Mouse (Mus musculus) Muller cell, postnatal 12 days (primary cell): Measurements from ENCODE around the gene Rpl10a.
"Not testable (repeated sequence)": the region's sequence is repeated elsewhere in the genome, so short reads cannot be mapped to it uniquely, and the experiment has no call there.

Experiments used
- DNase-seq: peaks from one replicate; pipeline ENCODE4 v3.0.0-alpha.2; 2015; ENCODE audit errors: inconsistent ontology term

The Rpl10a gene

DNA sequence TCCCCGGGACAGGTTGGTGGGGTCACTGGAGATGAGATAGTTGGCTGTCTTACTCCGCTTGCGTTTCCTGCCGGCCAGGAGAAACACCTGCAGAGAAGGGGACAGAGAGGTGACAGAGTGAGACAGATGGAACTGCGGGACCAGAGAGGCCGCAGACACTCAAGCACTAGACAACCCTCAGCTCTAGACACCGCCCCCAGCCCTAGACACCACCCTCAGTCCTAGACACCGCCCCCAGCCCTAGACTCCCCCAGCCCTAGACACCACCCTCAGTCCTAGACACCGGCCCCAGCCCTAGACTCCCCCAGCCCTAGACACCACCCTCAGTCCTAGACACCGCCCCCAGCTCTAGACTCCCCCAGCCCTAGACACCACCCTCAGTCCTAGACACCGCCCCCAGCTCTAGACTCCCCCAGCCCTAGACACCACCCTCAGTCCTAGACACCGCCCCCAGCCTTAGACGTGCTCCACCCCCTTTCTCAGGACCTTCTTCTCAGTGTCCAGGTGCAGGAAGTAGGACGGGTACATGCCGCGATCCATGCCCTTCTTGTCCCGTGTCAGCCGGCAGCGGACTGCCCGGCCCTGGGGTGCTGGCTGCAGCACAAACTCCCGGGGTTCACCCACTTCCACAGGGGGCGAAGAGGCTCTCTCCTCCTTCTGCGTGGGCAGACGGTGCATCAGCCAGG, 30.4 kb downstream of the Rpl10a start:
- not testable (repeated sequence) for DNase-seq

DNA sequence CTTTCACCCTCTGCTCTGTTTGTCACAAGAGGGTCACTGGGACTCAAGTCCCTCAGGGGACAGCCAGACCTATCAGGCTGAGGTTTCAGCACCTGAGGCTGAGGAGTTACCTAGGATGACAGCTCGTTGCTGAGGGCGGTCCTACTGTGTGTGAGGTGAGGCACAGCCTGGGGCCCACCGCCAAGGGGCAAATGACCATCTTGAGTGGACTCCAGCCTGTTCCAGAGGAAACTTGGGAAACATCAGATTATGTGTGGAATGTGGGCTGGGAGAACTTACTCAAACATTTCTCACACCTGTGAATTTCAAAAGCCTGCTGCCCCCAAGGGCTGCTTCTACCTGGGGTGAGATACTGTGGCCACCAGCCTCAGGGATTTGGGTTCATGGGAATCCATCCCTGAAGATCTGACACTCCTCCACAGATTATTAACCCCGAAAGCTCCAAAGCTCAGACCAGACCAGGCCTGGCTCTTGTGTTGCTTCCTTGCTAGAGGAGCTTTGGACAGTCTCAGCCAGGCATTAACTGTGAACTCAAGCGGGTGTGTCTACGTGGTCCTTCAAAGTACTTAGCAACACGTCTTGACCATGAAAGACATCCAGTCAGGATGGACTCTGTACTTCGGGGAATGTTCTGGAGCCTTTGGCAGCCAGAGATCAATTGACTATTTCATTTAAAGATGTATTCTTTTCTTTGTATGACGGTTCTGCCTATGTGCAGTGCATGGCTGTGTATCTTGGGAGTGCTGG, 32.4 kb downstream of the Rpl10a start:
- DNase-seq: no peak

DNA sequence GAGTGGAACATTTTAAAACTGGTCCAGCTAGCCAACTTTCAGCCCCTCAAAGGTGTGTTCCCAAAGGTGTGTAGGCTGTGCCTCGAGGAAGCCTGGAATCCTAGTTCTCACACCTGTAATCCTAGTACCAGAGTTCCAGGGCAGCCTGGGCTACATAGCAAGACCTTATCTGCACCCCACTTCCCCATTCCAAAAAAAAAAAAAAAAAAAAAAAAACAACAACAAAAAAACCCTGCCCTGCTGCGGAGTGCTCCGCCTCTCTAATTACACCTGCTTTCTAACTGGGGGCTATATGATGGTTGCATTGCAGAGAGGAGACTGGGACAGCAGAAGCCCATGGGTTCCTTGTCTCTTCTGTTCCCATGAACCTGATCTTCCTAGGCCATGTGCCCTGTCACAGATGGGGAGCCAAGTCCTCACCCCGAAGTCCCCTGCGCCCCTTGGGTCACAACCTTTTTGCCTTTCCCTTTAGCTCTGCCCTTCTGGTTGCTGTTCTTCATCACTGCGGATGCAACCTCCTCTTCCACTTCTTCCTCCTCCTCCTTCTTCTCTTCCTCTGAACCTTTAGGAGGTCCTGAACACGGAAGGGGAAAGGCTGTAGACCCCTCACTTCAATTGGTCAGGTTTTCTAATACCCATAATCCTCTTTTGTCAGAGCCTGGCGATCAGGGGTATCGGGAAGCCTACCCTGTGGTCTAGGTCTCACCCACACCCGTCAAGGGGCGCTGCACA, 33.8 kb downstream of the Rpl10a start:
- DNase-seq: no peak

DNA sequence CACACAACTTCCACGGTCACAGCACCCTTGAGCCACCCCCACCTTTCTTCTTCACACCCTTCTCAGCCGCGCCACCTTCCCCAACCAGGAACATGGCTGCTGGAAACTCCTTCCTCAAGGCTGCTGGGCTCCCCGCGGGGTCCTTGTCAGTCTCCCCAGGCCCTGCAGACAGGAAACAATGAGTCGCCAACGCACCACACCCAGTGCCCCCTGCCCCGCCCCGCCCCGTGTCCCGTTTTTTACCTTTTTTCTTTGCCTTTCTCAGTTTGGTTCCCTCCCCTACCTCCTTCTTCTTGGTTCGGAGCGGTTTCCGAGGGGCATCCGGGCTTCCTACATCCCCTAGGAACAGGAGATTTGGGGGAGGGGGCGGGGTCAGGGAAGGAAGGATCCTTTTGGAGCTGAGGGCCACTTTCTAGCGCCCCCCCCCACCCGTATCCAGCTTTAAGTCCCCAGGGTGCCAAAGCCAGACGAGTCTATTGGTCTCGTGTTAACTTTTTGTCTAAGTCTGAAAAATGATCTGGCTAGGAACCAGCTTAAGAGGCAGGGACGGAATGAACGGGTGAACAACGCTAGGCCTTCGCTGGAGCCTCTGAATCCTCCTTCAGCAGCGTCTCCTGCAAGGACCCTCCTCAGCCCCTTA, 34.5 kb downstream of the Rpl10a start:
- DNase-seq: no peak

DNA sequence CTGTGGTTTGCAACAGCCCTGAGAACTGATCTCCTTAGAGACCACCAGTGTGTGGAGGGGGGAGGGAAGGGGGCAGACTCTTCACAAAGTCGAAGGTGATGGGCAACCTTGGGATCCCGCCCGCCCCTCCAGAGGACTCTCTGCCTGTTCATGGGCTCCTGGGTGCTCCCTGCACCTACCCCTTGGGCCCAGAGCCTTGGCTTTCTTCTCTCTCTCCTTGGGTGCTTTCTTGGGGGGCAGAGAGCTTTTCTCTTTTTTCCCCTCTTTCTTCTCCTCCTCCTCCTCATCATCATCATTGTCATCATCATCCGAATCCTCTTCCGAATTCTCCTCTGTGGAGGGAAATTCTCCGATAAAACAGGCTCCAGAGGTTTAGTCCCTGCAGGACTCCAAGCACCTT, 35.2 kb downstream of the Rpl10a start:
- DNase-seq: no peak

DNA sequence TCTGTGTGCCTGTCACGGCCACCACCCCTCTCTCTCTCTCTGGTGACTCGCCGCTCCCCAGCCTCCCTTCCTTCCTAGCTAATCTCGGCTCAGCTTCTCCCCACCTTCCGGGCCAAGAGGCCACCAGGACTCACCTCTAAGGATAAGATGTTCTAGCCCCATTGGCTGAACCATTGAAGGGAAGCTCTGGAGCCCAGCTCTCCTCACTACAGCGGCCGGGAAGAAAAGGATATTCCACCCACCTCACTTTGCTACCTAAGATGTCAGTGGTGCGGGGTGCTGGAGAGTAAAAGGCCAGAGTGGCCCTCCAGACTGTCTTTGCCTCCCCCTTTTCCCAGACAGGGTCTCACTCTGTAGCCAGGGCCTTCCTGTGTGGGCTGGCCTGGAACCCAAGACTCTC, 36.9 kb downstream of the Rpl10a start, which contains the start of gene Tulp1:
Gene Tulp1, minus strand, starts transcription at position 101 of the 400 bp plus-strand sequence.
- DNase-seq: no peak

DNA sequence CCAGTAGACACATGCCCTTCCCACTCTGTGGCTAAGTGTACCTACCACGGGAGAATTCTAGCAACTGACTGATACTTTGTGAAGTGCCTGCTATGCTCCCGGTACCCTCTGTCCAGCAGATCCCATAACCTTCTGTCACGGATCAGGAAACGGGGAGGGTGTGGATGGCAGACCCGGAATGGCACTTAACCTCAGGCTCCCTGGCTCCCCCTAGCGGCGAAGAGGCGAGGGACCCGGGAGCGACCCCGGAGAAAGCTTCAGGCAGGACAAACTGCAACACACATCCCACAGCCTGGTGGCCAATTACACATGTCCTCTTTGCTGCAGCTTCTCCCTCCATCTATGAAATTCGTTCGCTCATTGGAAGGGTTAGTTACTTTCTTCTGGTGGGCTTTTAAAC, 40.2 kb downstream of the Rpl10a start:
- DNase-seq: peak; percentile 71

DNA sequence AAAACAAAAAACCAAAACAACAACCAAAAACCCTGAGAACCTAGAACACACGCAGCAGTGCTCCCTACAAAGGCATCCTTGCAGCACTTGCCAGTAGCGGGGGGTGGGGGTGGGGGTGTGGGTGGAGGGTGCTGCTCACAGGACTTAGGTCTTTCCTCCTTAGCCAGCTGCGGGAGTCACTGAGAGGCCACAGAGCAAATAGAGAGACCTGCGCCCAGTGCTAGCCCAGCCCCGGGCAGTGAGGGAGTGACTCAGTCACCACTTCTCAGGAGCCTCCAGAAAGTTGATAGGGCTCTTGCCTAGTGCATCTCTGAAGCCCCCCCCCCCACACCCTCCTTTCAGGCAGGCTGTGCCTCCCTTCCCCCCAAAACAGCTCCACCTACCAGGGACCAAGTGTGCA, 40.8 kb downstream of the Rpl10a start:
- DNase-seq: no peak

DNA sequence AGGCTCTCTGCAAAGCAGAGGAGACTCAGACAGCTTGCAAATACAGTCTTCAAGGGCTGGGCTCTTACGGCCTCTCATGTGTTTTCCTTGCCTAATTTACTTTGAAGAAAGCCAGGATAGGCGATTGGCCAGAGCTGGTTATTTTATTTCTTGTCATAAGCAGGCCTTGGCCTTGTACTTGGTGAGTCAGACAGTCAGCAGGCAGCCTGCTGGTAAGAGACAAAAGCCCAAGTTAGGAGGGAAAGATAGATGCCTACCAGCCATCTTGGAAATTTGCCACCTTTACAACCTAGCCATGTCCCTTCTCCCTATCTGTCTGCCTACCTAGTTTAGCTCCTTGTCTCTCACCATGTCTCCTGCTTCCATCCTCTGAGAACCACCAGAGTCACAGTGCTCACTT, 43.0 kb downstream of the Rpl10a start:
- peak; percentile 83 for DNase-seq

DNA sequence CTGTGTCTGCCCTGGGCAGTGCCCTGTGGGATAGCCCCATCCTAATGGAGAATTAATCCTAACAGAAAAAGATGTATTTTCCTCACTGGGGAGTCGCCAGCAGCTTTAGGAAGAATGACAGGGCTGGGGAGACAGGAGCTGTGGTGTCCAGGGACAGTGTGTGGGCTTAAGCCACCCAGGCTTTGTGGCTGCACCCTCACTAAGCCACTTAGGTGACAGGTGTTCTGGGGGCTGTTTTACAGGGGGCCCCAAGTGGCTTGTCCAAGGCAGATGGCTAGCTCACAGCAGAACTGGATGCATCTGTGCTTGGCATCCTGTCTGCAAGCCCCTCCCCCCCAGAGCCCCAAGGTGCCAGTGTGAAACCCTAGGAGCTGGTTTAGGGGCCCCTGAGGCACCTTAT, 43.7 kb downstream of the Rpl10a start:
- DNase-seq: no peak

DNA sequence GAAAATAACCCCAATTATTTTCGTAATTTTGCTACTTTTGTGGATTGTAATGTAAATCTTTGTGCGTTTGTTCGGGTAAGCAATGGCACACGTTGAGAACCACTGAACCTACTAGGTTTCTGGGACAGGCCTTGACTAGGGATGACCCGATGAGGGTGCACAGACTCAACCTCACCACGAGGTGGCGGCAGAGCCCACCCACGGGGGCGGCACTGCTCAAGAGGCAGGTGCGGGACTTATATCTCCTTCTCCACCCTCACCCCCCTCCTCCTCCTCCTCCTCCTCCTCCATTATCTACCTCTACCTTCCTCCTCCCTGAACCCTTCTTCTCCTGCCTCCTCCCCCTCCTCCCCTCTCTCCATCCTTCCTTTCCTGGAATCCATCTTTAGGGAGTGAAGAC, 45.5 kb downstream of the Rpl10a start:
- peak; percentile 39 for DNase-seq

DNA sequence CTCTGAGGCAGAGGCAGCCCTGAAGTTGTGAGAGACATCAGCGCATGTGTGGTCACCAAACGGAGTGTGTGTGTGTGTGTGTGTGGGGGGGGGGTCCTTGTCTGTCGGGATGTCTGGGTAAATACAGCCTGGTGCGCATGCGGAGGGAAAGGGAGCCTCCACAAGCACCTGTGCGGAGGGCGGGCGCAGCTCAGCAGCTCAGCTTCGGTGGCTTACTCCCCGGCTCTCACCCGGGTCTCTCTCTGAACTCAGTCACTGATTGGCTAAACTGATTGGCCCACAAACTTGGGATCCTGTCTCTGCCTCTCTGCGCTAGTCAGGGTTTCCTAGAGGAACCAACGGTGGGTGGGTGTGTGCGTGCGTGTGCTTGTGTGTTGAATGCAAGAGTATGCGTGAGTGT, 46.2 kb downstream of the Rpl10a start:
- no peak for DNase-seq

DNA sequence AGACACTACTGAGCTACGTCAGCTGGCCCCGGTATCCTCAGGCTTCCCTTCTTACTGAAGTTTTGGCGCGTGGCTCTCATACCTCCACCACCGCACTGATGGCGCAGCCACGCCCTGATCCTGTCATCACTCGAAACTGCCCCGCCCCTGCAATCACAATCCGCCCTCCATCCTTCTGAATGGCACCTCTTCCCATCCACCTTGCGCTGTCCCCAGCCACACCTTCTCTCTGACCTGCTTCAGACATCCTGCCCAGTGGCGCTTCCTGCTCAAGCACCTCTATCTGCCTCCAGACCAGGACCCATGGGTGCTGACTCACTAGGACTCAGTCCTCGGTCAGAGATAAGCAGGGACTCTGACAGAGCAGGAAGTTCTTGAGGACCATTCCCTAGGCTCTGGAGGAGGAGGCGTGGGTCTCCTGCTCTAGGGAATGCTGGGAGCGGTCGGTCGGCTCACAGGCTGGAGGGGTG, 47.4 kb downstream of the Rpl10a start:
- no peak for DNase-seq

DNA sequence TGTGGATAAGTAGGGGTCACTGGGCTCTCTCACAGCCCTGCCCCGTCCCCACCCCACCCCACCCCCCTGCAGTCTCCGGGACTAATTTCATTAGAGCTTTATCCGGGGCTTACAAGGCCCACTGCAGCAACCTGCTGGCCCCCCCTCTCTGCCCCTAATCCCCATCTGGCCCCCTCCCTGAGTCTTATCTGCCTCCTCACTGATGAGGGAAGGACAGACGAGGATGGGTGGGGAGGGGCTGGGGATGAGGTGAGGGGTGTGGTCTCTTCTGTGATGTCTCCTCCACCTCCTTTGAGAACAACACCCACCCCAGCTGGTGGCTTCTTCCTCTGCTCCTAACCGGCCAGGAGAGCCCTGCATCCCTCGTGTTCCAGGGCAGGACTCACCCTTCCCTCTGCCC, 52.0 kb downstream of the Rpl10a start:
- DNase-seq: no peak
